Mouse (Mus musculus): ENCODE measurements around the gene Mmp9.

DNA sequence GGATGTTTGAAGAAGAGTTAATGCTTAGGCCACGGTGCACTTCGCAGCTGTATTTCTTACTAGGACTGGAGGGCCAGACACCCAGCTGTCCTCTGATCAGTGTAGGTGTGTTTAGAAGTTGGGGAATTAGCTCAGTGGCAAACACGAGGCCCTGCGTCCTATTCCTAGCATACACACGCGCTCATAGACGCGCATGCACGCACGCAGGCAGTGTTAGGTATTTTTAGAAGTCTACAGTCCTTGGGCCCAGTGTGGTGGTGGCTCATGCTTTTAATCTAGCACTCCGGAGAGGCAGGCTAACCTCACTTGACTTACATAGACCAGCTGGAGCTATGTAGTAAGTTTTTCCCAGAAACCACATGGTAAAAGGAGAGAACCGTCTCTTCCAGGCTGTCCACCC, 28.4 kb upstream of the Mmp9 start:
- TF ChIP-seq CTCF (IDR thresholded peaks at IDR 0.05; ENCODE audit: borderline replicate concordance, insufficient read depth, low read depth, low read length): no peak
- TF ChIP-seq POLR2A (IDR thresholded peaks at IDR 0.05; ENCODE audit: borderline replicate concordance, insufficient read depth, low read length): no peak

Data from cerebellum, adult 2 months (tissue).